Mouse (Mus musculus): ENCODE data around the gene Nkx2-2.

DNA sequence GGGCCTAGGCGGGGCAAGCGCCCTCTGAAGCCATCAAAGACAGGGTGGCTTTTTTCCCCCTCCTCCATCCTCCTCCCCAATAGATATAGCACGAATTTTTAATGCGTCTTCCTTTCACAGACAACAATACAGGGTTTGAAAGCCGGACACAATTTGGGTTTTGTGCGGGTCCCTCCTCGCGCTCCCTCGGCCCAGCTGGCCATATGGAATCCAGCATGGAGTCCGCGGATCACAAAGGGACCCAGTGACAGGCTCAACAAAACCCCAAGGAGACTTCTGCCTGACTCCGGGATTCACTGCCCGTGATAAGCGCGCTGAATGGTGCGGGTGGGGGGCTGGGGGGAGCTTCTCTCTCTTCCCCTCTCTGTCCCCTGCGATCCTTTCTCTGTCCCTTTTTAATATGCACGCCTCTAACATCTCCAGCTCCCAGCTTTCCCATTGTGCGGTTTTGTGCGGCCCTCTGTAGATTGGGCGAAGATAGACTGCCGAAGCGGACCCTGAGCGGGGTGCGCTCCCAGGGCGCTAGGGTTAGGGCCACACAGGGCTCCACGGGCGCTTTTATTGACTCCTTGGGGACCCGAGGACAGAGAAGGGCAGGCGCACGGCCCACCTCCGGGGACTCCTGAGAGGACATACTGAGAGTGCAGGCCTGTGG lies 13.3 kb downstream of the Nkx2-2 start:
- TF ChIP-seq CTCF (IDR thresholded peaks at IDR 0.05; ENCODE audit: low read depth) (no peak), EP300 (optimal IDR thresholded peaks at IDR 0.05) (no peak)

All from stomach, postnatal 0 days (tissue).